Mouse (Mus musculus): ENCODE measurements at regions not wholly inside any gene's neighbourhood (a gene's known extent, or its start where the extent isn't known, plus 50 kb on each side); places are given as distances from the start of the nearest gene placed in this dataset.

GRCm38 (mm10) chr6:73676979-73677378 lies 207.5 kb upstream of the 4931417E11Rik start:
- Histone ChIP-seq H3K9ac (replicated peaks) (no peak overlapping the region), H3K27me3 (no peaks in the 10 kb centered on the region), H3K27ac (replicated peaks) (no peak overlapping the region), H3K4me2 (replicated peaks) (no peak overlapping the region), H3K9me3 (no peaks in the 10 kb centered on the region), H3K4me3 (no peak overlapping the region), H3K4me1 (no peaks in the 10 kb centered on the region), H3K36me3 (no peaks in the 10 kb centered on the region)
- no peak for ATAC-seq (ENCODE audit: low FRiP score, low read depth)

- no peaks in the 10 kb centered on the region for H3K27me3 ChIP-seq
- no peak overlapping the region for H3K27ac ChIP-seq (replicated peaks)
- ATAC-seq (ENCODE audit: low FRiP score, low read depth) = no peak
- H3K9ac ChIP-seq (replicated peaks) = no peak overlapping the region
- 50% methylated on average over 1 of the region's 1 CpGs for WGBS
- H3K4me3 ChIP-seq = no peak overlapping the region
- H3K36me3 ChIP-seq = no peaks in the 10 kb centered on the region
- no peaks in the 10 kb centered on the region for H3K4me1 ChIP-seq
- H3K4me2 ChIP-seq (replicated peaks) = no peak overlapping the region
- H3K9me3 ChIP-seq = no peaks in the 10 kb centered on the region
Observed at GRCm38 (mm10) chr6:73669401-73669800, 199.9 kb upstream of the 4931417E11Rik start.

- H3K36me3 ChIP-seq = no peaks in the 10 kb centered on the region
- H3K9me3 ChIP-seq = no peaks in the 10 kb centered on the region
- H3K9ac ChIP-seq (replicated peaks) = no peak overlapping the region
- no peak for ATAC-seq (ENCODE audit: low FRiP score, low read depth)
- H3K27ac ChIP-seq (replicated peaks) = no peak overlapping the region
- no peaks in the 10 kb centered on the region for H3K27me3 ChIP-seq
- no peak overlapping the region for H3K4me2 ChIP-seq (replicated peaks)
- no peak overlapping the region for H3K4me3 ChIP-seq
- no peaks in the 10 kb centered on the region for H3K4me1 ChIP-seq
- WGBS = 84% methylated on average over 5 of the region's 5 CpGs
Observed at GRCm38 (mm10) chr6:73658988-73659387, 189.5 kb upstream of the 4931417E11Rik start.

- Histone ChIP-seq H3K4me3 (no peak overlapping the region), H3K4me2 (replicated peaks) (no peak overlapping the region), H3K27ac (replicated peaks) (no peak overlapping the region), H3K9ac (replicated peaks) (no peak overlapping the region), H3K4me1 (no peaks in the 10 kb centered on the region), H3K36me3 (no peaks in the 10 kb centered on the region), H3K9me3 (no peaks in the 10 kb centered on the region), H3K27me3 (no peaks in the 10 kb centered on the region)
- no peak for ATAC-seq (ENCODE audit: low FRiP score, low read depth)
- 74% methylated on average over 2 of the region's 2 CpGs for WGBS
Observed at GRCm38 (mm10) chr6:73645378-73645777, 175.9 kb upstream of the 4931417E11Rik start.

- no peaks in the 10 kb centered on the region for H3K36me3 ChIP-seq
- H3K9me3 ChIP-seq = no peaks in the 10 kb centered on the region
- H3K27me3 ChIP-seq = no peaks in the 10 kb centered on the region
- no peak overlapping the region for H3K4me3 ChIP-seq
- H3K4me2 ChIP-seq (replicated peaks) = no peak overlapping the region
- no peak overlapping the region for H3K27ac ChIP-seq (replicated peaks)
- no peaks in the 10 kb centered on the region for H3K4me1 ChIP-seq
- ATAC-seq (ENCODE audit: low FRiP score, low read depth) = peak; percentile 60; the same call in 1 of the 2 replicates
- WGBS = 46% methylated on average over 2 of the region's 2 CpGs
- no peak overlapping the region for H3K9ac ChIP-seq (replicated peaks)
Observed at GRCm38 (mm10) chr6:73644778-73645267, 175.4 kb upstream of the 4931417E11Rik start.

GRCm38 (mm10) chr6:73628600-73628999 lies 159.1 kb upstream of the 4931417E11Rik start:
- Histone ChIP-seq H3K9me3 (no peaks in the 10 kb centered on the region), H3K4me1 (no peaks in the 10 kb centered on the region), H3K4me3 (no peak overlapping the region), H3K27ac (replicated peaks) (no peak overlapping the region), H3K4me2 (replicated peaks) (no peak overlapping the region), H3K27me3 (no peaks in the 10 kb centered on the region), H3K9ac (replicated peaks) (no peak overlapping the region), H3K36me3 (no peaks in the 10 kb centered on the region)
- no peak for ATAC-seq (ENCODE audit: low FRiP score, low read depth)
- 7% methylated on average over 1 of the region's 1 CpGs for WGBS

- 63% methylated on average over 5 of the region's 5 CpGs for WGBS
- H3K9ac ChIP-seq (replicated peaks) = no peak overlapping the region
- no peak for ATAC-seq (ENCODE audit: low FRiP score, low read depth)
- no peaks in the 10 kb centered on the region for H3K27me3 ChIP-seq
- no peak overlapping the region for H3K4me2 ChIP-seq (replicated peaks)
- no peaks in the 10 kb centered on the region for H3K4me1 ChIP-seq
- no peak overlapping the region for H3K4me3 ChIP-seq
- H3K27ac ChIP-seq (replicated peaks) = no peak overlapping the region
- H3K9me3 ChIP-seq = no peaks in the 10 kb centered on the region
- H3K36me3 ChIP-seq = no peaks in the 10 kb centered on the region
Observed at GRCm38 (mm10) chr6:73626451-73626850, 157.0 kb upstream of the 4931417E11Rik start.

- Histone ChIP-seq H3K4me3 (no peak overlapping the region), H3K9me3 (no peaks in the 10 kb centered on the region), H3K4me2 (replicated peaks) (no peak overlapping the region), H3K36me3 (no peaks in the 10 kb centered on the region), H3K27ac (replicated peaks) (no peak overlapping the region), H3K4me1 (no peaks in the 10 kb centered on the region), H3K27me3 (no peaks in the 10 kb centered on the region), H3K9ac (replicated peaks) (no peak overlapping the region)
- ATAC-seq (ENCODE audit: low FRiP score, low read depth) = no peak
- 85% methylated on average over 1 of the region's 1 CpGs for WGBS
Observed at GRCm38 (mm10) chr6:73624211-73624610, 154.7 kb upstream of the 4931417E11Rik start.

- Histone ChIP-seq H3K36me3 (no peaks in the 10 kb centered on the region), H3K9ac (replicated peaks) (no peak overlapping the region), H3K9me3 (no peaks in the 10 kb centered on the region), H3K27ac (replicated peaks) (no peak overlapping the region), H3K4me2 (replicated peaks) (no peak overlapping the region), H3K27me3 (no peaks in the 10 kb centered on the region), H3K4me3 (no peak overlapping the region), H3K4me1 (no peaks in the 10 kb centered on the region)
- no peak for ATAC-seq (ENCODE audit: low FRiP score, low read depth)
- 83% methylated on average over 4 of the region's 4 CpGs for WGBS
Observed at GRCm38 (mm10) chr6:73621839-73622426, 152.5 kb upstream of the 4931417E11Rik start.

GRCm38 (mm10) chr6:73612266-73612665 lies 142.8 kb upstream of the 4931417E11Rik start:
- ATAC-seq (ENCODE audit: low FRiP score, low read depth) = no peak
- no peak overlapping the region for H3K9ac ChIP-seq (replicated peaks)
- H3K4me1 ChIP-seq = no peaks in the 10 kb centered on the region
- H3K36me3 ChIP-seq = no peaks in the 10 kb centered on the region
- 69% methylated on average over 3 of the region's 3 CpGs for WGBS
- no peaks in the 10 kb centered on the region for H3K27me3 ChIP-seq
- H3K4me3 ChIP-seq = no peak overlapping the region
- H3K4me2 ChIP-seq (replicated peaks) = no peak overlapping the region
- H3K27ac ChIP-seq (replicated peaks) = no peak overlapping the region
- no peaks in the 10 kb centered on the region for H3K9me3 ChIP-seq

- no peaks in the 10 kb centered on the region for H3K36me3 ChIP-seq
- no peak overlapping the region for H3K9ac ChIP-seq (replicated peaks)
- H3K4me1 ChIP-seq = no peaks in the 10 kb centered on the region
- ATAC-seq (ENCODE audit: low FRiP score, low read depth) = no peak
- no peak overlapping the region for H3K4me3 ChIP-seq
- no peaks in the 10 kb centered on the region for H3K9me3 ChIP-seq
- no peak overlapping the region for H3K27ac ChIP-seq (replicated peaks)
- no peaks in the 10 kb centered on the region for H3K27me3 ChIP-seq
- H3K4me2 ChIP-seq (replicated peaks) = no peak overlapping the region
- WGBS = 67% methylated on average over 6 of the region's 6 CpGs
Observed at GRCm38 (mm10) chr6:73611839-73612238, 142.4 kb upstream of the 4931417E11Rik start.

GRCm38 (mm10) chr6:73610048-73610624 lies 140.7 kb upstream of the 4931417E11Rik start:
- Histone ChIP-seq H3K4me1 (no peaks in the 10 kb centered on the region), H3K9me3 (no peaks in the 10 kb centered on the region), H3K27me3 (no peaks in the 10 kb centered on the region), H3K36me3 (no peaks in the 10 kb centered on the region), H3K4me3 (no peak overlapping the region), H3K4me2 (replicated peaks) (no peak overlapping the region), H3K27ac (replicated peaks) (no peak overlapping the region), H3K9ac (replicated peaks) (no peak overlapping the region)
- WGBS = 74% methylated on average over 2 of the region's 2 CpGs
- 0 out of 2 replicates have a peak, but pooled peaks have one; percentile 27 for ATAC-seq (ENCODE audit: low FRiP score, low read depth)

- no peak overlapping the region for H3K9ac ChIP-seq (replicated peaks)
- 79% methylated on average over 2 of the region's 2 CpGs for WGBS
- H3K27ac ChIP-seq (replicated peaks) = no peak overlapping the region
- no peaks in the 10 kb centered on the region for H3K27me3 ChIP-seq
- no peak for ATAC-seq (ENCODE audit: low FRiP score, low read depth)
- no peaks in the 10 kb centered on the region for H3K9me3 ChIP-seq
- H3K4me1 ChIP-seq = no peaks in the 10 kb centered on the region
- H3K4me2 ChIP-seq (replicated peaks) = no peak overlapping the region
- no peaks in the 10 kb centered on the region for H3K36me3 ChIP-seq
- no peak overlapping the region for H3K4me3 ChIP-seq
Observed at GRCm38 (mm10) chr6:73587686-73588085, 118.2 kb upstream of the 4931417E11Rik start.

Measured in midbrain, embryonic 12.5 days (tissue).